Mouse (Mus musculus): ENCODE results near the gene Ttll5.

GRCm38 (mm10) chr12:86086550-86086949 lies 262.1 kb downstream of the Ttll5 start:
- no peak for TF ChIP-seq TAL1 (IDR thresholded peaks at IDR 0.05; ENCODE audit: low read length)
- TF ChIP-seq GATA1 (IDR thresholded peaks at IDR 0.05; ENCODE audit: low read length), result no peak

Data from erythroblast, embryonic 14.5 days (primary cell).